Mouse (Mus musculus): Measurements from ENCODE around the gene Zfpl1.

GRCm38 (mm10) chr19:6067724-6068415 lies 16.9 kb downstream of the Zfpl1 start, which contains the start of gene Tm7sf2:
- TF ChIP-seq POLR2A (IDR thresholded peaks at IDR 0.05; ENCODE audit: low read depth, low read length) (no peak), CTCF (IDR thresholded peaks at IDR 0.05; ENCODE audit: extremely low read depth, insufficient read depth, insufficient read length, insufficient replicate concordance) (no peak)
